Mouse (Mus musculus) intestine, postnatal 0 days (tissue): Measurements from ENCODE around the gene Cttnbp2nl. TPM values are rescaled to one million over a fixed set of nuclear protein-coding genes. Genes with fewer than 3 reads are reported as not detected.
A peak's percentile ranks its signal among the peaks of the same experiment; 100 is the strongest.

Experiments used
- ATAC-seq: fragments of 200-750 bp; cut with Nextera tagmentation; 2 replicates; pipeline ENCODE4 v1.8.0; 2017; ENCODE audit warnings: mild to moderate bottlenecking, moderate TSS enrichment, moderate library complexity
- H3K27ac ChIP-seq: fragments of 300-500 bp; sonication (generic); 2 replicates; pipeline ENCODE4 v1.5.1; 2014; ENCODE audit warnings: mild to moderate bottlenecking, low read depth, low read length, moderate library complexity
- H3K27me3 ChIP-seq: fragments of 300-500 bp; sonication (generic); replicated peaks from 2 replicates; pipeline ENCODE4 v1.6.1; 2014; ENCODE audit warnings: low read length, mixed read lengths; ENCODE audit not compliant: control insufficient read depth, insufficient read depth
- H3K36me3 ChIP-seq: fragments of 300-500 bp; sonication (generic); 2 replicates; pipeline ENCODE4 v1.6.1; 2014; ENCODE audit warnings: mild to moderate bottlenecking, moderate library complexity; ENCODE audit not compliant: control insufficient read depth, insufficient read depth
- H3K4me1 ChIP-seq: fragments of 300-500 bp; sonication (generic); replicated peaks from 2 replicates; pipeline ENCODE4 v1.6.1; 2014; ENCODE audit warnings: antibody characterized with exemption, low read length, mixed read lengths; ENCODE audit not compliant: control insufficient read depth, insufficient read depth
- H3K4me2 ChIP-seq: fragments of 300-500 bp; sonication (generic); replicated peaks from 2 replicates; pipeline ENCODE4 v1.6.1; 2014; ENCODE audit warnings: low read depth, mild to moderate bottlenecking, moderate library complexity
- H3K4me3 ChIP-seq: fragments of 300-500 bp; sonication (generic); 2 replicates; pipeline ENCODE4 v1.5.1; 2014; ENCODE audit warnings: low read depth, low read length
- H3K9ac ChIP-seq: fragments of 300-500 bp; sonication (generic); 2 replicates; pipeline ENCODE4 v1.6.1; 2014; ENCODE audit warnings: mild to moderate bottlenecking, low read depth, low read length
- H3K9me3 ChIP-seq: fragments of 300-500 bp; sonication (generic); 2 replicates; pipeline ENCODE4 v1.6.1; 2016; ENCODE audit warnings: mixed run types; ENCODE audit not compliant: control insufficient read depth
- CTCF ChIP-seq: sonication (generic); IDR thresholded peaks from 2 replicates; pipeline ENCODE4 v1.5.1; 2016; ENCODE audit warnings: low read depth, mild to moderate bottlenecking, control low read depth, antibody characterized with exemption, moderate library complexity
- WGBS: fragments of 180-500 bp; shearing (Covaris S2); extraction: QIAGEN DNeasy Blood & Tissue Kit; methylation state at CpG from one replicate; pipeline ENCODE4 v1.1.7; 2014; 5-methylcytosine and 5-hydroxymethylcytosine counted together
- polyA plus RNA-seq: library from polyadenylated mRNA; unstranded; fragments of >200 nt; fragmentation: Nextera tagmentation; extraction: Ambion mirVana; gene quantifications from 2 replicates; pipeline ENCODE4 v1.2.1, GENCODE M21; 2015

The Cttnbp2nl gene
- polyA plus RNA-seq, 1 experiment from 2014 or later = 9.8 TPM

GRCm38 (mm10) chr3:105053698-105054001 is 704 bp upstream of the Cttnbp2nl start:
- Histone ChIP-seq H3K4me3 (peak overlapping the region; percentile 92), H3K4me2 (peak overlapping the region; percentile 92), H3K27ac (peak overlapping the region; percentile 57; the same call in 1 of the 2 replicates), H3K4me1 (peaks cover 3% of the 10 kb centered on the region; the same call in 1 of the 2 replicates), H3K36me3 (no peaks in the 10 kb centered on the region), H3K27me3 (no peaks in the 10 kb centered on the region), H3K9me3 (no peaks in the 10 kb centered on the region), H3K9ac (0 out of 2 replicates have a peak overlapping the region, but pooled peaks have one; percentile 35)
- ATAC-seq = no peak
- no peak for TF ChIP-seq CTCF
- 58% methylated on average over 4 of the region's 4 CpGs for WGBS

- H3K4me2 ChIP-seq = peak overlapping the region; percentile 92
- no peaks in the 10 kb centered on the region for H3K27me3 ChIP-seq
- H3K36me3 ChIP-seq = no peaks in the 10 kb centered on the region
- no peaks in the 10 kb centered on the region for H3K9me3 ChIP-seq
- H3K4me1 ChIP-seq = peaks cover 3% of the 10 kb centered on the region; the same call in 1 of the 2 replicates
- H3K9ac ChIP-seq = peak overlapping the region; percentile 72
- under 1% methylated on average over 31 of the region's 37 CpGs for WGBS
- peak overlapping the region; percentile 74 for H3K27ac ChIP-seq
- H3K4me3 ChIP-seq = peak overlapping the region; percentile 92
- no peak for TF ChIP-seq CTCF
- ATAC-seq = peak; percentile 39
Measured at GRCm38 (mm10) chr3:105052171-105052936, 592 bp downstream of the Cttnbp2nl start.

- TF ChIP-seq CTCF = no peak
- no peak for ATAC-seq
- Histone ChIP-seq H3K9ac (no peak overlapping the region), H3K4me2 (peak overlapping the region; percentile 92), H3K36me3 (no peaks in the 10 kb centered on the region), H3K27ac (peak overlapping the region; percentile 74), H3K4me3 (peak overlapping the region; percentile 92), H3K27me3 (no peaks in the 10 kb centered on the region), H3K4me1 (peaks cover 3% of the 10 kb centered on the region; the same call in 1 of the 2 replicates), H3K9me3 (no peaks in the 10 kb centered on the region)
- 16% methylated on average over 2 of the region's 2 CpGs for WGBS
Measured at GRCm38 (mm10) chr3:105051103-105051502, 1.8 kb downstream of the Cttnbp2nl start.

DNA sequence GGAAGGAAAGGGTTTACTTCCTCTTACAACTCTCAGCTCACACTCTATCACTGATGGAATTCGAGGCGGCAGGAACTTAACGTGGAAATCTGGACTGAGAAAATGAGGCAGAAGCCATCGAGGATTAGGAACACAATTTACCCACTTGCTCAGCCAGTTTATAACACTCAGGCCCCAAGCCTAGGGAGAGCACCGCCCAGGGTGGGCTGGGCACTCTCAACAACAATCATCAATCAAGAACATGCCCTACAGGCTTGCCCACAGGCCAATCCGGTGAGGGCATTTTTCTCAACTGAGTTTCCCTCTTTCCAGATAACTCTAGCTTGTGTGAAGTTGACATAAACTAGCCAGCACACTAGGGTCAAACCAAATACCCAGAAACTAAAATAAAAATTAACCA is 3.1 kb downstream of the Cttnbp2nl start:
- 33% methylated on average over 6 of the region's 6 CpGs for WGBS
- Histone ChIP-seq H3K4me1 (peaks cover 3% of the 10 kb centered on the region; the same call in 1 of the 2 replicates), H3K27ac (no peak overlapping the region), H3K27me3 (no peaks in the 10 kb centered on the region), H3K9ac (no peak overlapping the region), H3K4me3 (no peak overlapping the region), H3K36me3 (no peaks in the 10 kb centered on the region), H3K4me2 (no peak overlapping the region), H3K9me3 (no peaks in the 10 kb centered on the region)
- ATAC-seq = no peak
- no peak for TF ChIP-seq CTCF

- peaks cover 6% of the 10 kb centered on the region; the same call in 1 of the 2 replicates for H3K4me1 ChIP-seq
- H3K9ac ChIP-seq = no peak overlapping the region
- TF ChIP-seq CTCF = no peak
- H3K4me3 ChIP-seq = no peak overlapping the region
- no peaks in the 10 kb centered on the region for H3K27me3 ChIP-seq
- H3K4me2 ChIP-seq = no peak overlapping the region; the same call in 1 of the 2 replicates
- no peaks in the 10 kb centered on the region for H3K9me3 ChIP-seq
- 47% methylated on average over 8 of the region's 8 CpGs for WGBS
- H3K27ac ChIP-seq = no peak overlapping the region
- no peaks in the 10 kb centered on the region for H3K36me3 ChIP-seq
- no peak for ATAC-seq
Measured at GRCm38 (mm10) chr3:105047616-105048015, 5.3 kb downstream of the Cttnbp2nl start.

DNA sequence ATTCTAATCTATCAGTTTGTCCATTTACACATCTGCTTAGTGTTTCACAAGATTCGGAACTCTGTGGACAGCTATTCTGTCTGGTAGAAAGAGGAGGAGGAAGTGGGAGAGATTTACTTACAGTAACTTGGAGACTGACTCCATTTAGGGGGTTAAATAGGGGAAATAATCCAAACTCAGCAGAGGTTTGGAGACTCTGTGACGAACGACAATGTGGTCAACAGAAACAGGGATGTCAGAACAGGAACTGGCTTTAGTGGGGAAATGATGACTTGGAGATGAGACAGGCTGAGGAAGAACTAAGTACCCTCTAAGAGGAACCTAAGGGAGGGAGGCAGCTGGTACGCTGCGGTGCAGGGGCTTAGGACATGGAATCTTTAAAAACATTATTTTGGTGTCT is 6.1 kb downstream of the Cttnbp2nl start:
- H3K36me3 ChIP-seq = no peaks in the 10 kb centered on the region
- no peak overlapping the region for H3K27ac ChIP-seq
- H3K4me2 ChIP-seq = no peak overlapping the region; the same call in 1 of the 2 replicates
- no peak overlapping the region for H3K4me3 ChIP-seq
- H3K9ac ChIP-seq = no peak overlapping the region
- ATAC-seq = no peak
- no peaks in the 10 kb centered on the region for H3K27me3 ChIP-seq
- peaks cover 6% of the 10 kb centered on the region; the same call in 1 of the 2 replicates for H3K4me1 ChIP-seq
- 58% methylated on average over 5 of the region's 5 CpGs for WGBS
- H3K9me3 ChIP-seq = no peaks in the 10 kb centered on the region
- no peak for TF ChIP-seq CTCF
